Mouse (Mus musculus) left cerebral cortex, adult 8-10 months (tissue): Measurements from ENCODE around the gene Ncbp3. TPM values are rescaled to one million over a fixed set of nuclear protein-coding genes. Genes with fewer than 3 reads are reported as not detected.

ENCODE experiments used
- DNase-seq, 2 experiments: peaks; one replicate each; pipeline ENCODE4 v3.0.0; 2022; ENCODE audit warnings: low spot score in 2 of 2
- total RNA-seq, 4 experiments: library from RNA; stranded (reverse); gene quantifications; 2 replicates each; pipeline ENCODE4 v1.2.4; 2022

Ncbp3 gene
- total RNA-seq, result 1 to 10 TPM; 8.4 to 9.4 (median 9.2) TPM

DNA sequence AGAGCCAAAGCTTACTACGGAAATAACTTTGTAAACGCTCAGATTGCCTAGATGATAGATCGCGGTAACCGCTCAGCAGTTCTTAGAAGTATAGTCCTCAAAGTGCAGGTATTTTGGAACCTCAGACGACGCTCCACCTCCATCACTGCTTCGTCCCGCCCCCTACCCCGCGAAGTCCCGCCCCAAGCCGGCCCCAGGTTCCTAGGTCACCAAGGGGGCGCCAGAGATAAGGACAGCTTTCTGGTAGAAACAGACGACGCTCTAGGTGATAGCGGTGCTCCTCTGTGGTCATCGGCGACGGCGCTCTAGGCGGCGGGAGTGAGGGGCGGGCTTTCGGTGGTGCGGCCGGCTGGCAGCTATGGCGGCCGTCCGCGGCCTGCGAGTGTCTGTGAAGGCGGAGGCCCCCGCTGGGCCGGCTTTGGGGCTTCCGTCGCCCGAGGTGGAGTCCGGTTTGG is at the start of gene Ncbp3:
Gene Ncbp3, plus strand, starts transcription at position 242 of the 455 bp plus-strand sequence.
- peak; percentile 82 to 93 for DNase-seq

DNA sequence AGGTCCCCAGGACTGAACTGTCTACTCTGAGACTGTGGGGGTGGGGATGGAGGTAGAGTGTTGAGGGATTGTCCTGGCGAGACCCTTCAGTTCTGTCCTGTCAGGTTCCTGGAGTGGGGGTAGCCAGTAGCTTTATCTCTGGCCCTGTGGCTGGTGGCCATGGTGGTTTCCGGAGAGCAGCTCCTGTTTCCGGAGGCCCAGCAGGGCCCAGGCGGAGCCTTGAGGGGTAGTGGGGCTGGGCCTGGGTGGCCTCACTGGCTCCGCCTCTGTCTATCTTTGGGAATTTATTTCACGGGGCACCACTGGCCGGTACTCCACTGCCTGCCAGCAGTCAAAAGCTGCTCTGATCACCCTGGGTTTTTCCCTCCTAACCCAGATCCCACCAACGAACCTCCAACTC is 48.8 kb upstream of the Ncbp3 start, which contains the start of gene P2rx1:
Gene P2rx1, plus strand, starts transcription at position 333 of the 400 bp plus-strand sequence.
- DNase-seq, result no peak

DNA sequence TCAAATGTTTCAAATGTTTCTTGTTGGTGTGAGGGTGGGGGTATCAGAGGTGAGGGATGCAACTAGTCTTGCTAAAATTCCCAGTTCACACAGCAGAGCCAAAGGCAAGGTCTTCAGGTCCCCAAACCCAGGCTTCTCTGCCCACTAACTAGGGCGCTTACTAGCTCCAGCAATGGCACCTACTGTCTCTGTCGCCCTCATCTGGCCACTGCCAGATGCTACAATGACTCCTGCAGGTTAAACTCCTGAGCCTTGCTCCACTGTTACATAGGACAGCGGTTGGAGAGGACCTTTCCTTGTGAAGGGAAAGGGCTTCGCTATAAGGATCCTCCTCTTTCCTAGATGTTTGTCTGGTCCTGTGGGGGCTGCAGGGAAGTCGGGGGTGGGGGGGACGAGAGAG is 46.6 kb upstream of the Ncbp3 start:
- no peak for DNase-seq

DNA sequence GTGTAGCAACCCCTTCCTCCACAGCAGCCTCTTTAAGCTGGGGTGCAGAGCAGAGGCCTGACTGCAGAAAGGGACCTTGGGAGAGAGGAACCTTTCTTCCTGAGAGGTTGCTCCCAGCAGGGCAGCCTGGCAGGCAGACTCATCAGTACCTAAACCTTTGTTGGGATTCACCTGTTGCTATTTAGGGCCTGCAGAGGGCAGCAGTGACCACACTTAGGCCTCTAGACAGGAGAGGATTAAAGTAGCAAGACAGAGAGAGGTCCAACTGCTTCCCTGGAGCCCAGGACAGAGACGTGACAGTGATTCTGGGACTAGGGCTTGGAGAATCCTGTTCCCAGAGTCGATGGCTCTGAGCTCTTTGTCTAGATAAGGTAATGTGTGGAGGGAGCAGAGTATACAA is 41.2 kb upstream of the Ncbp3 start:
- no peak for DNase-seq

- DNase-seq, result no peak
These were observed 40.5 kb upstream of the Ncbp3 start for GRCm38 (mm10) chr11:73007113-73007512.

- no peak for DNase-seq
These were observed 39.7 kb upstream of the Ncbp3 start for GRCm38 (mm10) chr11:73007698-73008481.

DNA sequence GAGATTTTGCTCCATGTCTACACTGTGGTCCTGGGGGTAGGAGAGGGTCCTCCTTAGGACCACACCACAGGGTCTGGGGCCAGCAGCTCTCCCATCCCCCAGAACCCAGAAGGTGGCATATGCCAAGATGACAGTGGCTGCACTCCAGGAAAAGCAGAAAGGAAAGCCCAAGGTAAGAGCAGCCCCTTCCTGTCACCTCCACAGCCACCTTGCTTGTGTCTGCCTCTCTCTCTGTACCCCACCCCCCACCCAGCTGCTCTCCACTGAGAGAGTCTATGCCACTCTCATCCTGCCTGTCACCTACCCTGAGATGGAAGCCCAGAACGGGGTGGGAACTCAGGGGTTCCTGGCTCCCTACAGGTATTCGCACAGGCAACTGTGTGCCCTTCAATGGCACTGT is 38.8 kb upstream of the Ncbp3 start:
- DNase-seq, result no peak

GRCm38 (mm10) chr11:73009531-73010274 is 37.9 kb upstream of the Ncbp3 start:
- no peak for DNase-seq

DNA sequence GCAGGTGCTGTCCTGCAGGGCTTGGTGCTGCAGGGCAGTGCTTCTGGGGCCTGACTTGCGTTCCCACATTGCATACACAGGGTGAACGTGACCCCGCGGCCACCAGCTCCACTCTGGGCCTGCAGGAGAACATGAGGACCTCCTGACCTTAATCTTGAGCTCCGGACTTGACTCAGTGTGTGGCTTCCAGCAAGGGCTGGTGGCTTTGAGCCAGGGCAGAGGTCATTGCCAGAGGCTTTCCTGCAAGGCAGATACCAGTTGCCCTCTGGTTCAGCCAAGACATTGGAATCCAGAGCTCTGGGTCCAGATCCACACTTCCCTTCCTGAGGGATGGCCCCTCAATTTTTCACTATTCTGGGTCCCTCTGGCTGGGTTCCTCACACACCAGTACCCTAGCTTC is 33.6 kb upstream of the Ncbp3 start:
- no peak for DNase-seq

GRCm38 (mm10) chr11:73014831-73015344 is 32.7 kb upstream of the Ncbp3 start:
- peak in 1 of 2 experiments; percentile 73 for DNase-seq

GRCm38 (mm10) chr11:73015391-73016102 is 32.0 kb upstream of the Ncbp3 start:
- DNase-seq, result no peak

DNA sequence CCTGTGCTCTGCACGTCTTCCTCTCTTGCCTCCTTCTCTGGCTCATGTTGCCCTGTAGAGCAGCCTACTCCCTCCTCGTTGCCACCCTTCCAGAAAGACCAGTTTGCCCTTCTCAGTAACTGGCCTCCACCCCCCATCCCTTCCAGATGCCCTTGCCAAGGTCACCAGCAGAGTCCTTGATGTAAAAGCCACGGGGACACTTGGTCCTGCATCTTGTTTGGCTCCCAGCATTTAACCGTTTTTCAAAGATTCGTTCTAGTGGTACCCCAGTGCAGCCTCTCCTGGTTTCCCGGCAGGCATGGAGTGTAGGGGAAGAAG is 31.5 kb upstream of the Ncbp3 start:
- DNase-seq, result no peak

DNA sequence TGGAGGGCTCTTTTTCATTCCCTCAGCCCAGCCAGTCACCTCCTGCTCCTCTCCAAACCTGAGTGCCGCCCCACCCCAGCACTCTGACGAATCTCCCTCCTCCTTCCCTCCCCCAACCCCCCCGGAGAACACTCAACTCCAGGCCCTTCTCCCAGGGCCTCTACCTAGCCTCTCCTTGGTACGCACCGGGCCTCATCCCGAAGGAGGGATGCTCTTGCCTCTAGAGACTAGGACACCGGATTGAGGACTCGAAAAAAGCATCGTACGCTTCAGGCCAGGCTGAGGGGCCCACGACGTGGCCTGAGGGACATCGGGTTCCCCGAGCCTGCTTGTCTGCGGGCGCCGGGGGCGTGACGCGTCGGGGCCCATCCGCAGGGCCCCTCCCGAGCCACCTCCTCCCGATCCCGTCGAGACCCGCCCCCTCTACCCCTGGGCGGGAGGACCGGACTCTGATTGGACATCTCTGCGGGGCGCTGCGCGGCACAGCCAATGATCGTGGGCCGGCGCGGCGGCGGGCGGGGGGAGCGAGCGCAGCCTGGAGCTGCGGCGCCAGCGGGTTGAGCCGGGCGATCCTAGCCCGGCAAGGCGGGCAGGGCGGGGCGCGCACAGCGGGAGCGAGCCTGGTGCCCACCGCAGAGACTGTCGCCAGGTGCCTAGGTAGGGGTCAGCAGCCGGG is 29.0 kb upstream of the Ncbp3 start, which contains the start of gene Camkk1:
Gene Camkk1, plus strand, starts transcription at position 538 of the 676 bp plus-strand sequence.
- peak; percentile 81 to 95 for DNase-seq

- DNase-seq, result peak; percentile 71 to 84
These were observed 28.3 kb upstream of the Ncbp3 start for GRCm38 (mm10) chr11:73019147-73019795.

DNA sequence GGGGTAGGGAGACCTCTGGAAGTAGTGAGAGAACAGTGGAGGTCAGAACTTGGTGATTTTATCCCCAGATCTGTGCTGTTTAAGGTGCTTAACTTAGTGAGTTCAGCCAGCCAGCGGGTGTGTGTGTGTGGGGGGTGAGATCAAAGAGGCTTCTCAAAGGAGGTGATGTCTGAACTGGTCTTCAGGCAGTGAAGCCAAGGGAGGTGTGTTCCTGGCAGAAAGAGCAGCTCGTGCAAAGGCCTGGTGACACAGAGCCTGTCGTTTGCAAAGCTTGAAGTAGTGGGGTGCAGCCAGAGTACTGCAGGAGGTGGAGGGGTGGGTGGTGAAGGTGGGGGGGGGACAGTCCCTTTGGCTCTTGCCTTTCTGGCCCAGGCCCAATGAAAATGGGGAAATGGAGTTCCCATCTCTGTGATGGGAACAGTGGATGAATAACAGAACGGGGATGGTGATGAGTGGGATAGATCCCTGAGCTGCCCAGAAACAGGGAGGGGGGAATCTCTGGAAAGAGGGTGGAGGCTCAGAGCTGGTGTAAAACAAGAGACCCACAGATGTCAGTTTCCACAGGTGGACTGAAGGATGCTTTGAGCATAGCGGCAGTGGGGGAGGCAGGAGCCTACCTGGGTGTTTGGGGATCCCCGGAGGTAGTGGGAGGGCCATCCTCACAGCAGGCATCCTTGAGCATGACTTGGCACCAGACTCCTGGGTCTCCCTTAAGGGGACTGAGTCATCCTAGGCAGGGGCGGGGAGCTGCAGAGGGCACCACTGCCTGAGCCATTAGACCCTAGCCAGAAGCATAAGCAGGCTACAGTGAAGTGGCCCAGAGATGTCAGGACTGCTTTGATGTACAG is 26.4 kb upstream of the Ncbp3 start:
- peak in 1 of 2 experiments; percentile 76 for DNase-seq

DNA sequence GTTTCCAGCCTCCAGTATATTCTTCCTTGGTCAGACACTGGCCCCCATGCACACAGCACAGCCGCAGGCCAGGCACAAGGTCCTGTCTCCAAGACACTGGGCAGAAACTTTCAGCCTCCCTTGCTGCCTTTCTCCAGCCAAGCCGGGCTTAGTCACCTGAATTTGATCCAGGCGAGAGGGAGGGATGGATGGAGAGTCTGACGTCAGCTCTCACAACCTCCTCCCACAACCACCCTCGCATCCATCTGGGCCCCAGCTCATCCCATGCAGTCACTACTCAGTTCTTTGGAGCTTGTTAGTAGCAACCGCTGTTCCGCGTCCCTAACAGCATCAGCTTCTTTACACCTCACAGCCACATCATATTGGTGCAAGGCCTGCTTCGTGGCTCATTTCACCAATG is 24.5 kb upstream of the Ncbp3 start:
- peak in 1 of 2 experiments; percentile 92 for DNase-seq

DNA sequence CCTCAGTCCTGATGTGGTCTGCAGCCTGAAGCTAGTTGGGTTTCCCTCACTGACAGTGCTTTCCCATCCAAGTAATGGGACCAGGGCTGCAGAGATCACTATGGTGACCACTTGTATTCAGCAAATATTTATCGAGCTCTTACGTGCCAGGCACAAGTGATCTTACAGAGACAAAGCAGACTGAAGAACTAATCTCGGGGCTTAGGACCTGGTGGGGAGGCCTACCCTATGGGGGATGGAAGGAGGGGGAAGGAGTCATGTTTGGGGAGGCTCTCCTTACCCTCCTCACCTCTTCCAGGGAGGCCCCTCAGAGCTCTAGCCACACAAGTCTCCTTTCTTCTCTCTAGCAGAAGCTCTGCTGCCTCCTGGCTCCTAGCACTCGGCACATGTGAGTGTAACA is 23.8 kb upstream of the Ncbp3 start:
- no peak for DNase-seq

- no peak for DNase-seq
These were observed 23.2 kb upstream of the Ncbp3 start for GRCm38 (mm10) chr11:73024236-73024904.

- no peak for DNase-seq
These were observed 20.6 kb upstream of the Ncbp3 start for GRCm38 (mm10) chr11:73026961-73027360.
